Mouse (Mus musculus): ENCODE data around the gene Nedd8. TPM values are rescaled to one million over a fixed set of nuclear protein-coding genes. Genes with fewer than 3 reads are reported as not detected.

The Nedd8 gene
- polyA plus RNA-seq, 1 experiment from 2014 or later, result 529 TPM

DNA sequence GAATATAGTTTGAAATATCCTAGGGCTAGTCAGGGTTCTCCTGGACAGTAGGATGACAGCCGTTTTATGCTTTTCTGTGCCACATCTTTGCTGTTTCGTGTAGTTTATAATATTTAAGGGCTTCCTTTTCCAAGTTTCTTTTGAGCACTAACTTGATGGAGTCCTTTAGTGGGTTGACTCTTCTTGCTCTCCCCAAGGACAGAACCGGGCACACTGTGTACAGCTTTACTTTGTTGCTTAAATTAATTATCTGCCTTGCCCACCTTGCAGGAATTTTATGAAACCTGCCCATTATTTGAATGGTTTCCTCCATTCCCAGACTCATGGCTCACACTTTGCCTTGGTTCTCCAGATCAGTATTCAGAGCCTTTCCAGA lies 10.2 kb upstream of the Nedd8 start:
- peaks cover 35% of the 10 kb centered on the region for H3K36me3 ChIP-seq (ENCODE audit: control insufficient read depth, insufficient read depth, low read length)
- DNase-seq (no peak), ATAC-seq (ENCODE audit: low FRiP score, low TSS enrichment) (peak; percentile 35)
- H3K9ac ChIP-seq (replicated peaks; ENCODE audit: low read length), result 0 out of 2 replicates have a peak overlapping the region, but pooled peaks have one; percentile 63
- H3K27me3 ChIP-seq (ENCODE audit: control insufficient read depth, insufficient read depth, low read length), result no peaks in the 10 kb centered on the region
- H3K4me1 ChIP-seq (ENCODE audit: control insufficient read depth, insufficient read depth, low read length), result peaks cover 6% of the 10 kb centered on the region
- H3K27ac ChIP-seq (replicated peaks; ENCODE audit: low read depth, low read length), result peak overlapping the region; percentile 66; the same call in 1 of the 2 replicates
- WGBS, result 14% methylated on average over 3 of the region's 3 CpGs
- peak overlapping the region; percentile 96 for H3K4me2 ChIP-seq (ENCODE audit: low read length)
- no peaks in the 10 kb centered on the region for H3K9me3 ChIP-seq (ENCODE audit: control insufficient read depth, low read length)
- H3K4me3 ChIP-seq (replicated peaks; ENCODE audit: low read depth, low read length), result peak overlapping the region; percentile 77

- DNase-seq, result peak; percentile 99
- Histone ChIP-seq H3K27ac (replicated peaks; ENCODE audit: low read depth, low read length) (peak within 1 kb of the TSS; percentile 66), H3K4me3 (replicated peaks; ENCODE audit: low read depth, low read length) (peak within 1 kb of the TSS; percentile 77), H3K36me3 (ENCODE audit: control insufficient read depth, insufficient read depth, low read length) (peaks cover 42% of the 10 kb centered on the region), H3K4me1 (ENCODE audit: control insufficient read depth, insufficient read depth, low read length) (peaks cover 6% of the 10 kb centered on the region), H3K27me3 (ENCODE audit: control insufficient read depth, insufficient read depth, low read length) (no peaks in the 10 kb centered on the region), H3K9ac (replicated peaks; ENCODE audit: low read length) (peak within 1 kb of the TSS; percentile 63), H3K9me3 (ENCODE audit: control insufficient read depth, low read length) (no peaks in the 10 kb centered on the region), H3K4me2 (ENCODE audit: low read length) (peak within 1 kb of the TSS; percentile 96)
- WGBS, result under 1% methylated on average over 66 of the region's 66 CpGs
- ATAC-seq (ENCODE audit: low FRiP score, low TSS enrichment), result peak; percentile 99
Observed at GRCm38 (mm10) chr14:55681160-55682117, 9.5 kb upstream of the Nedd8 start, which contains the start of gene Tinf2. Gene Tinf2 (minus strand): TSS chr14:55681820.

DNA sequence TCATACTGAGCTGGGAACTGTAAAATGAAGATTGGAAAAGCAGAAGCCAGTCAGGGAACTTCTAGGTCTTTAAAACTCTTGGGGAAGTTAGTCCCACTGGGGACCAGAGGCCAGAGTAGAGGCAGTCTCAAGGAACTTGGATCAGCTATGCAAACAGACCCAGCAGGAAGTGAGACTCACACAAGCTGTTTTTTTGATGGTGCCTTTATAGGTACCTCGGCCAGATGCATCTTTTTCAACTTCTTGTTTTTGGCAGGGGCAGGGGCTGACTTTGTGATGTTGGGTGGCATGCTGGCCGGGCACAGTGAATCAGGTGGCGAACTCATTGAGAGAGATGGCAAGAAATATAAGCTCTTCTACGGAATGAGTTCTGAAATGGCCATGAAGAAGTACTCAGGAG lies 5.7 kb upstream of the Nedd8 start:
- no peak for DNase-seq
- no peak overlapping the region for H3K4me2 ChIP-seq (ENCODE audit: low read length)
- peaks cover 10% of the 10 kb centered on the region for H3K4me1 ChIP-seq (ENCODE audit: control insufficient read depth, insufficient read depth, low read length)
- no peaks in the 10 kb centered on the region for H3K9me3 ChIP-seq (ENCODE audit: control insufficient read depth, low read length)
- H3K27ac ChIP-seq (replicated peaks; ENCODE audit: low read depth, low read length), result no peak overlapping the region
- H3K9ac ChIP-seq (replicated peaks; ENCODE audit: low read length), result no peak overlapping the region
- WGBS, result 87% methylated on average over 4 of the region's 4 CpGs
- ATAC-seq (ENCODE audit: low FRiP score, low TSS enrichment), result no peak
- H3K36me3 ChIP-seq (ENCODE audit: control insufficient read depth, insufficient read depth, low read length), result peaks cover 56% of the 10 kb centered on the region
- H3K4me3 ChIP-seq (replicated peaks; ENCODE audit: low read depth, low read length), result no peak overlapping the region
- H3K27me3 ChIP-seq (ENCODE audit: control insufficient read depth, insufficient read depth, low read length), result no peaks in the 10 kb centered on the region

DNA sequence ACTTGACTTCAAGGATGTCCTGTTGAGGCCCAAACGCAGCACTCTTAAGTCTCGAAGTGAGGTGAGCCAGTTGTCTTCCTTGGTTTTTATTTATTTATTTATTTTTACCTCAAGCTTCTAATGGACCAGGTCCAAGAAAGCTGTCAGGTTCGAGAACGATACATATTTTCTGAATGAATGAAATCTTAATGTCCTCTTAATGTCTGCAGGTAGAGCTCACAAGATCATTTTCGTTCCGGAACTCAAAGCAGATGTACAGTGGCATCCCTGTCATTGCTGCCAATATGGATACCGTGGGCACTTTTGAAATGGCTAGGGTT lies 777 bp upstream of the Nedd8 start:
- Histone ChIP-seq H3K27ac (replicated peaks; ENCODE audit: low read depth, low read length) (no peak overlapping the region), H3K36me3 (ENCODE audit: control insufficient read depth, insufficient read depth, low read length) (peaks cover 27% of the 10 kb centered on the region), H3K4me3 (replicated peaks; ENCODE audit: low read depth, low read length) (peak overlapping the region; percentile 51), H3K9me3 (ENCODE audit: control insufficient read depth, low read length) (no peaks in the 10 kb centered on the region), H3K4me2 (ENCODE audit: low read length) (peak overlapping the region; percentile 97), H3K27me3 (ENCODE audit: control insufficient read depth, insufficient read depth, low read length) (no peaks in the 10 kb centered on the region), H3K9ac (replicated peaks; ENCODE audit: low read length) (peak overlapping the region; percentile 34; the same call in 1 of the 2 replicates), H3K4me1 (ENCODE audit: control insufficient read depth, insufficient read depth, low read length) (peaks cover 14% of the 10 kb centered on the region)
- DNase-seq, result no peak
- no peak for ATAC-seq (ENCODE audit: low FRiP score, low TSS enrichment)
- 84% methylated on average over 7 of the region's 7 CpGs for WGBS

GRCm38 (mm10) chr14:55671486-55671832 lies 465 bp downstream of the Nedd8 start:
- H3K4me3 ChIP-seq (replicated peaks; ENCODE audit: low read depth, low read length), result peak overlapping the region; percentile 51
- DNase-seq (no peak), ATAC-seq (ENCODE audit: low FRiP score, low TSS enrichment) (peak; percentile 52; the same call in 1 of the 2 replicates)
- H3K9me3 ChIP-seq (ENCODE audit: control insufficient read depth, low read length), result no peaks in the 10 kb centered on the region
- H3K9ac ChIP-seq (replicated peaks; ENCODE audit: low read length), result peak overlapping the region; percentile 70
- under 1% methylated on average over 12 of the region's 12 CpGs for WGBS
- peaks cover 14% of the 10 kb centered on the region for H3K4me1 ChIP-seq (ENCODE audit: control insufficient read depth, insufficient read depth, low read length)
- H3K27ac ChIP-seq (replicated peaks; ENCODE audit: low read depth, low read length), result peak overlapping the region; percentile 86
- H3K36me3 ChIP-seq (ENCODE audit: control insufficient read depth, insufficient read depth, low read length), result peaks cover 20% of the 10 kb centered on the region
- no peaks in the 10 kb centered on the region for H3K27me3 ChIP-seq (ENCODE audit: control insufficient read depth, insufficient read depth, low read length)
- H3K4me2 ChIP-seq (ENCODE audit: low read length), result peak overlapping the region; percentile 97

- Histone ChIP-seq H3K9ac (replicated peaks; ENCODE audit: low read length) (no peak overlapping the region), H3K4me1 (ENCODE audit: control insufficient read depth, insufficient read depth, low read length) (peaks cover 7% of the 10 kb centered on the region; the same call in 1 of the 2 replicates), H3K27ac (replicated peaks; ENCODE audit: low read depth, low read length) (no peak overlapping the region), H3K9me3 (ENCODE audit: control insufficient read depth, low read length) (no peaks in the 10 kb centered on the region), H3K4me2 (ENCODE audit: low read length) (peak overlapping the region; percentile 57), H3K36me3 (ENCODE audit: control insufficient read depth, insufficient read depth, low read length) (peaks cover 39% of the 10 kb centered on the region), H3K4me3 (replicated peaks; ENCODE audit: low read depth, low read length) (peak overlapping the region; percentile 64), H3K27me3 (ENCODE audit: control insufficient read depth, insufficient read depth, low read length) (no peaks in the 10 kb centered on the region)
- ATAC-seq (ENCODE audit: low FRiP score, low TSS enrichment) (peak; percentile 6; the same call in 1 of the 2 replicates), DNase-seq (no peak)
- 45% methylated on average over 2 of the region's 2 CpGs for WGBS
Observed at GRCm38 (mm10) chr14:55660636-55661035, 11.3 kb downstream of the Nedd8 start.

DNA sequence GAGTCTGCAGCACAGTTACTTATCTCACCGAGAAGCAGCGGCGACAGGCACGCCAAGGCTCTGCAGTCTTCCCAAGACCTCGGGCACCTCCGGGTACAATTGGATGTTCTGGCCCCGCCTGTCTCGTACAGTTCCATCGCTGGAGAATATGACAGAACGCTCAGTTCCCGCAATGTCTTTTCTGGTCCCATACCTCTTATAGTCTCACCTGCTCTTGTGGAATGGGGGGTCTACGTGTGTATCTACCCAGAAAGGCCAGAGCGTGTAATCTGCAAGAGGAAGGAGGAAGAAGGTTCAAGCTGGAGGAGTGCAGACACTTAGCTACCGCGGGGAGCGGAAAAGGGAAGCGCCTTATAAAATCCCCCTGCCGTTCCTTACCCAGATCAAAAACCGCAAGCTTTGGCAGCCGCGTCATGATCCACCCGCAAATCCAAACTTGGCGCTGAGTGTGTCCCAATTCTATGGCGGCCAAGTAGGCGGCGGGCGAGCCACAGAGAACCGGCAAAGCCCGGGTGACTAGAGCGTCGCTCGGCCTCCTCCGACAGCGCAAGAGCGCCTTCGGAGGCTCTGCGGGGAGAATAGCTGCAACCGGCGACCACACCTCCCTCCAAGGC lies 11.9 kb downstream of the Nedd8 start, which contains the start of gene Mdp1:
TSS of gene Mdp1 (minus strand) at position 549 of the 614 bp plus-strand sequence.
- under 1% methylated on average over 39 of the region's 39 CpGs for whole genome bisulfite sequencing
- ATAC-seq (ENCODE audit: low FRiP score, low TSS enrichment), result peak; percentile 92
- H3K27me3 ChIP-seq (ENCODE audit: control insufficient read depth, insufficient read depth, low read length), result no peaks in the 10 kb centered on the region

DNA sequence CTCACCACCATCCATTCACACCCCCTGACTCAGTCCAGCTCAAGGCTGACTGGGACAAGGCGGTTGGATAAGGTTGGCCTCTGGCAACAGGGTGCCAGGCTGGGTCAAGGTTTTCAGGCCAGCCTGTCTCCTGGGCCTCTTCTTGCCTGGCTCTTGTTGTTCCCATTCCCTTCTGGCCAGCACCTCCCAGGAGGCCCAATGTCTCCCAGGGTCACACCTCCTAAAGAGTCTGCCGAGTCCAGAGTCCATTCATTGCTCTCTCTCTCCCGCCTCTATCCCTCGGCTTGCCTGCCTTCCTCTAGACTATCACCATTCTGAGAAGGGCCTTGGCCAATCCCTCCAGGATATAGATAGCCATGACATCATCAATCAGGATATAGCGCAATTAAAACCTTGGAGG lies 13.9 kb downstream of the Nedd8 start:
- peaks cover 30% of the 10 kb centered on the region for H3K36me3 ChIP-seq (ENCODE audit: control insufficient read depth, insufficient read depth, low read length)
- no peak overlapping the region for H3K9ac ChIP-seq (replicated peaks; ENCODE audit: low read length)
- no peak overlapping the region for H3K4me2 ChIP-seq (ENCODE audit: low read length)
- H3K4me1 ChIP-seq (ENCODE audit: control insufficient read depth, insufficient read depth, low read length), result peaks cover 7% of the 10 kb centered on the region; the same call in 1 of the 2 replicates
- DNase-seq, result no peak
- WGBS, result 95% methylated on average over 5 of the region's 5 CpGs
- no peaks in the 10 kb centered on the region for H3K9me3 ChIP-seq (ENCODE audit: control insufficient read depth, low read length)
- H3K4me3 ChIP-seq (replicated peaks; ENCODE audit: low read depth, low read length), result no peak overlapping the region
- no peaks in the 10 kb centered on the region for H3K27me3 ChIP-seq (ENCODE audit: control insufficient read depth, insufficient read depth, low read length)
- no peak overlapping the region for H3K27ac ChIP-seq (replicated peaks; ENCODE audit: low read depth, low read length)
- no peak for ATAC-seq (ENCODE audit: low FRiP score, low TSS enrichment)

More for the DNA sequence above, 11.9 kb downstream of the Nedd8 start, which contains the start of gene Mdp1:
- Histone ChIP-seq H3K4me3 (replicated peaks; ENCODE audit: low read depth, low read length) (peak within 1 kb of the TSS; percentile 64), H3K4me2 (ENCODE audit: low read length) (peak within 1 kb of the TSS; percentile 57), H3K9me3 (ENCODE audit: control insufficient read depth, low read length) (no peaks in the 10 kb centered on the region), H3K36me3 (ENCODE audit: control insufficient read depth, insufficient read depth, low read length) (peaks cover 37% of the 10 kb centered on the region), H3K4me1 (ENCODE audit: control insufficient read depth, insufficient read depth, low read length) (peaks cover 7% of the 10 kb centered on the region; the same call in 1 of the 2 replicates), H3K27ac (replicated peaks; ENCODE audit: low read depth, low read length) (peak within 1 kb of the TSS; percentile 78), H3K9ac (replicated peaks; ENCODE audit: low read length) (peak within 1 kb of the TSS; percentile 63)
- peak; percentile 94 for DNase-seq
